8 mouse cellular contexts compared by ENCODE assay signal in genomic region chr8:126589507-126590023, GRCm38 (mm10). TPM values are rescaled to one million over a fixed set of nuclear protein-coding genes. Genes with fewer than 3 reads are reported as not detected.
DNase-seq lines count a peak whose midpoint lies in the region; ATAC-seq lines count a peak whose summit lies in the region.

No protein-coding gene starts in this region.

- H3K9me3 ChIP-seq in neural tube, embryonic 11.5 days (ENCODE audit: control insufficient read depth, low read length) = no peaks in the 10 kb centered on the region
- no peaks in the 10 kb centered on the region for H3K9me3 ChIP-seq in forebrain, embryonic 11.5 days (ENCODE audit: control insufficient read depth, low read length)
- no peaks in the 10 kb centered on the region for H3K9me3 ChIP-seq in limb, embryonic 13.5 days
- H3K9me3 ChIP-seq in stomach, embryonic 14.5 days (ENCODE audit: control insufficient read depth, low read depth, low read length) = no peaks in the 10 kb centered on the region

- no peaks in the 10 kb centered on the region; the same call in 1 of the 2 replicates for H3K36me3 ChIP-seq in neural tube, embryonic 11.5 days (ENCODE audit: control insufficient read depth, insufficient read depth, low read length)
- H3K36me3 ChIP-seq in forebrain, embryonic 11.5 days (ENCODE audit: control insufficient read depth, insufficient read depth, low read length) = no peaks in the 10 kb centered on the region; the same call in 1 of the 2 replicates
- H3K36me3 ChIP-seq in limb, embryonic 13.5 days = peaks cover 39% of the 10 kb centered on the region
- peaks cover 31% of the 10 kb centered on the region for H3K36me3 ChIP-seq in stomach, embryonic 14.5 days (ENCODE audit: control insufficient read depth, insufficient read depth, low read length)

- peaks cover 45% of the 10 kb centered on the region for H3K4me1 ChIP-seq in neural tube, embryonic 11.5 days (ENCODE audit: control insufficient read depth, insufficient read depth, low read length)
- H3K4me1 ChIP-seq in forebrain, embryonic 11.5 days (replicated peaks; ENCODE audit: control insufficient read depth, insufficient read depth, low read length) = peaks cover 27% of the 10 kb centered on the region
- peaks cover 60% of the 10 kb centered on the region for H3K4me1 ChIP-seq in limb, embryonic 13.5 days
- H3K4me1 ChIP-seq in stomach, embryonic 14.5 days (ENCODE audit: control insufficient read depth, insufficient read depth, low read length) = peaks cover 26% of the 10 kb centered on the region; the same call in 1 of the 2 replicates

- no peaks in the 10 kb centered on the region for H3K27me3 ChIP-seq in neural tube, embryonic 11.5 days (ENCODE audit: control insufficient read depth, insufficient read depth, low read length)
- H3K27me3 ChIP-seq in forebrain, embryonic 11.5 days (ENCODE audit: control insufficient read depth, insufficient read depth, low read length) = no peaks in the 10 kb centered on the region
- H3K27me3 ChIP-seq in limb, embryonic 13.5 days = no peaks in the 10 kb centered on the region
- no peaks in the 10 kb centered on the region for H3K27me3 ChIP-seq in stomach, embryonic 14.5 days (ENCODE audit: control insufficient read depth, insufficient read depth, low read length)

- no peak for DNase-seq in neural tube, embryonic 11.5 days (ENCODE audit: low spot score)
- DNase-seq in neural tube, embryonic 10.5 days (ENCODE audit: extremely low spot score, low spot score) = no peak
- no peak for DNase-seq in forebrain, embryonic 11.5 days (ENCODE audit: low spot score)
- DNase-seq in gastrocnemius, postnatal 25 days = no peak
- no peak for DNase-seq in thymus, postnatal 0 days (ENCODE audit: low spot score)
- DNase-seq in layer of hippocampus, adult 9-11 months = no peak

- peak overlapping the region; percentile 99 for H3K4me3 ChIP-seq in neural tube, embryonic 11.5 days (ENCODE audit: low read depth, low read length)
- peak overlapping the region; percentile 72 for H3K4me3 ChIP-seq in forebrain, embryonic 11.5 days (ENCODE audit: low read depth, low read length)
- peak overlapping the region; percentile 100 for H3K4me3 ChIP-seq in limb, embryonic 13.5 days
- H3K4me3 ChIP-seq in stomach, embryonic 14.5 days (ENCODE audit: low read depth, low read length) = peak overlapping the region; percentile 100

- no peak overlapping the region for H3K9ac ChIP-seq in neural tube, embryonic 11.5 days (ENCODE audit: low read length)
- H3K9ac ChIP-seq in forebrain, embryonic 11.5 days (ENCODE audit: low read length) = no peak overlapping the region
- peak overlapping the region; percentile 72 for H3K9ac ChIP-seq in limb, embryonic 13.5 days
- peak overlapping the region; percentile 100 for H3K9ac ChIP-seq in stomach, embryonic 14.5 days (replicated peaks; ENCODE audit: low read depth, low read length)

- peak overlapping the region; percentile 97 for H3K4me2 ChIP-seq in neural tube, embryonic 11.5 days (ENCODE audit: low read depth)
- H3K4me2 ChIP-seq in forebrain, embryonic 11.5 days (ENCODE audit: low read depth, low read length, severe bottlenecking) = peak overlapping the region; percentile 97
- peak overlapping the region; percentile 99 for H3K4me2 ChIP-seq in limb, embryonic 13.5 days (replicated peaks)
- H3K4me2 ChIP-seq in stomach, embryonic 14.5 days (replicated peaks; ENCODE audit: low read depth, low read length) = peak overlapping the region; percentile 98

- WGBS in neural tube, embryonic 11.5 days = 58% methylated on average over 1 of the region's 1 CpGs
- 41% methylated on average over 1 of the region's 1 CpGs for WGBS in forebrain, embryonic 11.5 days
- 12% methylated on average over 1 of the region's 1 CpGs for WGBS in limb, embryonic 13.5 days
- 13% methylated on average over 1 of the region's 1 CpGs for WGBS in stomach, embryonic 14.5 days

- H3K27ac ChIP-seq in neural tube, embryonic 11.5 days (ENCODE audit: low read depth, low read length) = no peak overlapping the region
- H3K27ac ChIP-seq in forebrain, embryonic 11.5 days (ENCODE audit: low read depth, low read length) = no peak overlapping the region
- peak overlapping the region; percentile 72 for H3K27ac ChIP-seq in limb, embryonic 13.5 days
- H3K27ac ChIP-seq in stomach, embryonic 14.5 days (ENCODE audit: low read length) = peak overlapping the region; percentile 46; the same call in 1 of the 2 replicates

- no peak for ATAC-seq in neural tube, embryonic 11.5 days (ENCODE audit: insufficient read depth, low FRiP score, low TSS enrichment)
- ATAC-seq in forebrain, embryonic 11.5 days (replicated peaks; ENCODE audit: low FRiP score) = no peak
- no peak for ATAC-seq in limb, embryonic 13.5 days (ENCODE audit: low FRiP score, low read depth)
- no peak for ATAC-seq in stomach, embryonic 14.5 days (ENCODE audit: insufficient number of reproducible peaks, insufficient read depth, low FRiP score, low read depth)

RNA-seq across cellular contexts. Expression of gene Irf2bp2, which starts 4.2 kb away (rescaled TPM):
- 4.7 and 4.8 TPM in 2 replicates for polyA plus RNA-seq in neural tube, embryonic 11.5 days (2014; fragmentation: Nextera tagmentation; extraction: Ambion mirVana)
- 4.5 and 4.6 TPM in 2 replicates for polyA plus RNA-seq in forebrain, embryonic 11.5 days (2014; fragmentation: Nextera tagmentation; extraction: Ambion mirVana)
- polyA plus RNA-seq in limb, embryonic 13.5 days (2015; fragmentation: Nextera tagmentation; extraction: Ambion mirVana) = 11.6 and 11.8 TPM in 2 replicates
- 9.7 and 10.0 TPM in 2 replicates for polyA plus RNA-seq in stomach, embryonic 14.5 days (2014; fragmentation: Nextera tagmentation; extraction: Ambion mirVana)
- 10 to 100 TPM; 19.0 to 35.9 TPM for total RNA-seq in gastrocnemius, postnatal 25 days (2021)
- polyA plus RNA-seq in thymus, postnatal 0 days (2015; fragmentation: Nextera tagmentation; extraction: Ambion mirVana) = 14.9 and 20.3 TPM in 2 replicates

Comparison
In these comparisons a context has a peak if more than half of its experiments do, and no peak if none do; other contexts are left out.
1. H3K27ac ChIP-seq: peak in limb, embryonic 13.5 days (single experiment) and stomach, embryonic 14.5 days (single experiment); none in neural tube, embryonic 11.5 days (single experiment) and forebrain, embryonic 11.5 days (single experiment).
2. H3K9ac ChIP-seq: peak in limb, embryonic 13.5 days (single experiment) and stomach, embryonic 14.5 days (single experiment); none in neural tube, embryonic 11.5 days (single experiment) and forebrain, embryonic 11.5 days (single experiment).
3. Peak in every context shown above with its lines, with median percentiles within 50 percentile points of each other: H3K4me2 ChIP-seq and H3K4me3 ChIP-seq.